Mouse (Mus musculus): ENCODE data around the gene Cyb5r3. TPM values are rescaled to one million over a fixed set of nuclear protein-coding genes. Genes with fewer than 3 reads are reported as not detected.

Cyb5r3 gene
- total RNA-seq (2022): 100 to 1,000 TPM in 2 of 4 experiments, 10 to 100 TPM in 2; 81.4 to 113 (median 96.2) TPM

DNA sequence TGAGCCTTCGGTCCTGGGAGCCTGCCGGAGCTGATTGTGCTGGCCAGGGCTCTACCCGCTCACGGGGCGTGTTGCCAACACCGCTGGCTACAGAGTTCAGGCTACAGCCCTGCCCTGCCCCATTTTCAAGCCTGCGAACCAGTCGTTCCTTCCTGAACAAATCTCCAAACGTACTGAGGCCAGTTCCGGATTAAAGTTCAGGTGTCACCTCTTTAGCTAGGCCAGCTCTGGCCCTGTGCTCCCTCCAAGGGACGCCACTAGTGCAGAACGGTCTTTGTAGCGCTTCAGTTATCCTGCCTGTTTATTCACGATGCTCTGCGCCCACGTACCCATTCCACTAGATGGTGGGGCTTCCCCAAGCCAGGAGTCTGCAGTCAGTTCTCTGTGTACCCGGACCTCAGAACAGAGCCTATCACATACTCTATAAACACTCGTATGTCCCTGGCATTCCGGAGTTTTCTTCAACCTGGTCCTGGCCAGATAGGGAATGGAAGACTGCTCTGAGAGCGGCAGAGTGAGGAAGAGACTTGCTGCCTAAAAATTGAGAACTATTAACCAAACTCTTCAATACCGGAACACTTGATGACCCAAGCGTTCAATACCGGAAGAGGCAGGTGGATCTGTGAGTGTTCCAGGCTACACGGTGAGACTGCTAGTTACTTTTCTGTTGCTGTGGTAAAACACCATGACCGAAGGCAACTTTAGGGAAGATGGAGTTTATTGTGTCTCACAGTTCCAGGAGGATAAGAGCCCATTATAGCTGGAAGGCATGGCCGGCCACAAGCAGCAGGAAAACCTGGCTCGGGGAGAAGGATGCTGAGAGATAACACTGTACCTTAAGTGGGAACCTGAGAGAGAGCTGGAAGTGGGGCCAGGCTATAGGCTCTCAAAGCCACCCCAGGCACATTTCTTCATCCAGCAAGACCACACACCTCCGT, at the start of gene Cyb5r3:
TSS of gene Cyb5r3 (minus strand) at position 101 of the 938 bp plus-strand sequence.
- DNase-seq (ENCODE audit: low spot score): no peak

GRCm38 (mm10) chr15:83221721-83222120, 49.3 kb upstream of the Cyb5r3 start:
- no peak for DNase-seq (ENCODE audit: low spot score)

DNA sequence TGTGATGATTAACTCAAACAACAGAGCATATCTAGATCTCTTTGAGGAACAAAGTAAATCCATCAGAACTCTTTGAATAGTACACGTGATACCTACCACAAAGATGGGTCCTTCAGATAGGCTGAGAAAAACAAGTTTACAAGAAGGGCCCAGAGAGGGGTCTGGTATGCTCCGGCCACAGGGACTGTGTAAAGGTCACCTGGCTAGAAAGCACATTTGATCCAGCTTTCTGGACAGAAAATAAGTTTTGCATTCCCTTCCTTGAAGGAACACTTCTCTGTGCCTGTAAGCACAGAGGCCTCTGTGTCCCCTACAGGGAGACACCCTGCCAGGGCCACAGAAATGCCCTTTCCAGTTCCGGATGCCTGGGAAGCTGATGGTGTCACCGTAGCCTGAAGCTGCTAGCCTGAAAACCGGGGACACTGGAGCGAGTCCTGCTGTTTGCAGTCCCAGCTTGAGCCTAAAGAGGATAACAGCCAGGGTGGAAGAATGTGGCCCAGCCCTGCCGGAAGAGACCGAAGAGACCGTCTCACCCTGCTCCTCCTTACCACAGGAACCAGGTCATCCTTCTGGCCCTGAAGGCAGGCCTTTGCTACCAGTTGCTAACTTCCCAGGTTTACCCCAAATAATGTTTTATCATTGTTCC, 48.1 kb upstream of the Cyb5r3 start:
- no peak for DNase-seq (ENCODE audit: low spot score)

DNA sequence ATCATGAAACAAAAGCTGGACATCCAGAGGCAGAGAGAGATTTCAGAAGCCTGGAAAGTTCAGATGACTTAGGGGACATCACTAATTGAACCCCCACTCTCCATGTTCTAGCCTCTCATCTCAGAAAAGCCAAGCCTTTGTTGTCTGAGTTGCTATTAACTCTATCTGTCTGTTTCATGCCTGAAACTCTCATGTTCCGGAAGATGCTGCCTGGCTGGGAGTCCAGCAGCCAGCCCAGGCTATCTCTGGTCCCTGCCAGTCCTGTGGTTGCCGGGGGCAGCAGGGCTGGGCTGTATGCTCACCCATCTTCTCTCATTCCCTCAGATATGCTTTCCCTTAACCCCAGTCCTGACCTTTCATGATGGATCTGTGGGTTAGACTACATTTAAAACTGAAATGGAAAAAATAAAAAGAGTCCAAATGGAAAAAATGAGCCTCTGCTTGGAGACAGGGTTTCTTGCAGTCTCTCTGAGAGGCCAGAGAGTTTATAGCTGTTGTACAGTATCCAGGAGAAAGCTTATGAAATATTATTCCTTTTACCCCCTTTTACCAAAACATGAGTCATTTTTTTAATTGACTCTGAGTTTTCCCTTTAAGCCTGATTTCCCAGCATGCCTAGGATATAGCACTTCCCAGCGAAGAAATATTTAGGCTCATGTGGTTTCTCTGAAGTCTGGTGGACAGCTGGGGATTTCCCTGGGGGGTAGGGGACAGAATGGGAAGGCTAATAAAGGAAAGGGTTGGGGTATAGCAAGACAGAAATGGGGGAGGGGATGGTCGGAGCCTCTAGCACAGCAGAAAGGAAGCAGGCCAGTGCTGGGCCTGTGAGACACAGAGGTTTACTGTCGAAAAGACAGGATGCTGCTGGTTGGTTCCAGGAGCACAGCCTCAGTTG, 43.2 kb upstream of the Cyb5r3 start:
- DNase-seq (ENCODE audit: low spot score): no peak

DNA sequence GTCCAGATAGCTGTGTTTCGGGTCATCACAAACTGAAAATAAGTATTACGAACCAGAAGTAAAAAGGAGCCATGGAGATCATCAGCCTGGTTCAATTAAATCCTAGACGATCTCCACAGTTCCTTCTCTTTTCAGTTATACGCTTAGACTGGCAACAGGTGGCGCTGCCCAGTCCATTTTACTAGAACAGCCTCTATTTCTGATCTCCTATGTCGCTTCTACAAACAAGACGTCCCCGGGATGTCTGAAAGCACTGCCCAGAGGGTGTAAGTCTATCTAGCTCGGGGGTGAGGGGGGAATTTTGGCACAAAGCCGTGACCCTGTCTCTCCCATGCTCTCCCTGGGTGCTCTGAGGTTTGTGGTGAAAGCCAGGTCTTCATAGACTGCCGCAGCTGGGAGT, 37.8 kb upstream of the Cyb5r3 start:
- peak; percentile 77 for DNase-seq (ENCODE audit: low spot score)

GRCm38 (mm10) chr15:83209719-83210118, 37.3 kb upstream of the Cyb5r3 start:
- DNase-seq (ENCODE audit: low spot score): no peak

- DNase-seq (ENCODE audit: low spot score): no peak
Observed at GRCm38 (mm10) chr15:83209092-83209695, 36.8 kb upstream of the Cyb5r3 start.

GRCm38 (mm10) chr15:83204731-83205451, 32.5 kb upstream of the Cyb5r3 start:
- peak; percentile 74 for DNase-seq (ENCODE audit: low spot score)

- DNase-seq (ENCODE audit: low spot score): no peak
Observed at GRCm38 (mm10) chr15:83202412-83202811, 30.0 kb upstream of the Cyb5r3 start.

DNA sequence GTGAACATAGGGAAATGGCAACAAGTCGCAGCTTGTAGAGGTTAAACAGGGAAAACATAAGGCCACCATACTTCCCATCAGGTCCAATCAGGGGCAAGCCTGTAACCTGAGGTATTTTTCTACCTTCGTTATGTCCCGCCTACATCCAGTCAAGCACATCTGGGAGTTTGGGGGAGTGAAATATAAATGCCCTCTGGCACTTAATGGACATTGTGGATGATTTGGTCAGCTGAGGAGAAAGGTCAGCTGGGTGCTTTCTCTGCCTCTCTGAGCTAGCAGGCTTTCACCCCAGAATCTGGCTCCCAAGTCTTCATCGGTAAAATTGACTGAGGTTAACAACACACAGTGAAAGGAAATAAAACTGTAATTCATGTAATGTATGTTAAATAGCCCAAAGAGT, 21.0 kb upstream of the Cyb5r3 start:
- no peak for DNase-seq (ENCODE audit: low spot score)

DNA sequence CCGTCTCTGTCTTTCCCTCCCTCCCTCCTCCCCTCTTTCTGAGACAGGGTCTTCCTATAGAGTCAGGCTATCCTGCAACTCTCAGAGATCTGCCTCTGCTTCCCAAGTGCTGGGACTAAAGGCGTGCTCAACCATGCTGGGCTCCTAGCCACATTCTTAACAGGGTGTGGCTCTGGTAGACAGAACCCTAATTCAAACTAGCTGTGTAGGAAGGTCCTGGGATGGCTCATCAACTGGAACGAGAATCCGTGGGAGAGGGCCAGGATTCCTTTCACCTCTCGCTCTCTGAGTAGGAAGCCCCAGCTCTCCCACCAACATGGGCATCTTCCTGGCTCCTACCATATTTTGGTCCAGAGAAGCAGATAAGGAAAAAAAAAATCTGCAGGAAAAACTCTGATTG, 10.0 kb upstream of the Cyb5r3 start:
- DNase-seq (ENCODE audit: low spot score): no peak

DNA sequence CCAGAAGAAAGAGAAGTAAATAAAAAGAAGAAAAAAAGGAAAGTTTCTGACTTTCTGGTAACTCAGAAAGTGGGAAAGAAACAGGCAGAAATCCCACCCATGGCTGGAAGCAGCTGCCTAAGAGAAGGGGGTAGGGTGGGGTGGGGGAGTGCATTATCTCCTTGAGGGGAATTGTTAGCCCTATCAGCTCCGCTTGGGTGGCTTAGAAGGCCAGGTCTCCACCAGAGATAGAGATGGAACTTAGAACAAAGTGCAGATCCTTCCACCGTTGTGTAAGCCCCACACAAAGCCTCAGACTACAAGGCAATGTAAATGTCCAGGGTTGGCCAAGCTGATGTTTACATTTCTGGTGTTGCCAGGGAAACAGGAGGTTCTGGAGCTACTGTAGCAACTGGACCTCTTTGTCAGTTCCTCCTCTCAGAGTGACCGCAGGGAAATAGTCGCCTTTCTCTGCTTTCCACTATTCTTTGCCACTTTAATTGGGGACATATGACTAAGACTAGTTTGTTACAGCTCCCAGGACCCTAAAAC, 9.5 kb upstream of the Cyb5r3 start:
- DNase-seq (ENCODE audit: low spot score): no peak

- DNase-seq (ENCODE audit: low spot score): no peak
Observed at GRCm38 (mm10) chr15:83180004-83180403, 7.6 kb upstream of the Cyb5r3 start.

DNA sequence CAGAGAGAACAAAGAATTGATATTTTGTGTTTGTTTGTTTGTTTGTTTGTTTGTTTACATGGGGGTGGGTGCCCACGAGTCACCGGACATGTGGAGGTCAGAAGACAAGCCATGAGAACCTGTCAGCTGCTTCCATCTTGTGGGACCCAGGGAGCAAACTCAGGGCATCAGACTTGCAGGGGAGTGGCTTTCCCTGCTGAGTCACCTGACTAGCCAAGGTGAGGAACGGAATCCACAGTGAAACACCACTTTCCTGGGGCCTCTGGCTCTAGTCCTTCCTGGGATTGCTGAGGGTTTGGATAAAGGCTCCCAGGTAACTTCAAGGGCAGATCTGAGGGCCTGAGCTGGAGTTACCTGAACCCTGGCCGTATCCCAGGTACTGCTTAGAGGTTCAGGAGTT, 4.3 kb upstream of the Cyb5r3 start:
- no peak for DNase-seq (ENCODE audit: low spot score)

- no peak for DNase-seq (ENCODE audit: low spot score)
Observed at GRCm38 (mm10) chr15:83173914-83174884, 1.8 kb upstream of the Cyb5r3 start.

DNA sequence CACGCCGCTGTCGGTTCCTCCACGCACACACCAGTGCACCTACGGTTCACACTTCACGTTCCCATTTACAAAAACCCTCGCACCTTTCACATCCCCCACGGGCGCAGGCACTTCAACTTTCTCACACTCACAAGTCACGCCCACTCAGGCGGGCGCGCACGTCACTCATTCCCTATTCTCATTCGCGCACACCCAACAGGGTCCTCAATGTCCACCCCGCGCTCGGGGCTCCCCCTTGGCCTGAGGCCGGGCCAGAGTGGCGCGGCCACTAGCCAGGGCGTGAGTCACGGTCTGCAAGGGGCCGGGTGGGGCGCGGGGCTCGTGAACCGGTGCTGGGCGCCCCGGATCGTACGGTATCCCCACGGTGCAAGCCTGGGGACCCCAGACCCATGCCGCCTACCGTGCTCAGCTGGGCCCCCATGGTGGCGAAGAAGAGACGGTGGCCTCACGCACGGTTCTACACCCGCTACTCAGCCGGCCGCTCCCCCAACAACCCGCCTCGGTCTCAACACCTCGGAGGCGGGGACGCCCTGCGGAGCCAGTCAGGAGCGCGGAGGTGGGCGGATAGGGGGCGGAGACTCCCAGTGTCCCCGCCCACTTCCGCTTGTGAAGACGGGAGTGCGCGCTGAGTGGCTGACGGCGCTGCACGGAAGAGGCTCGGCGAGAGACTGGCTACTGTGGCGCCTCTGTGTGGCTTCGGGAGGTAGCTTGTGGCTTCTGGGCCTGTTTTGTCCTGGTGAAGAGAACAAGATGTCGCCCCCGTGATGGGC, 495 bp downstream of the Cyb5r3 start:
- peak; percentile 94 for DNase-seq (ENCODE audit: low spot score)

DNA sequence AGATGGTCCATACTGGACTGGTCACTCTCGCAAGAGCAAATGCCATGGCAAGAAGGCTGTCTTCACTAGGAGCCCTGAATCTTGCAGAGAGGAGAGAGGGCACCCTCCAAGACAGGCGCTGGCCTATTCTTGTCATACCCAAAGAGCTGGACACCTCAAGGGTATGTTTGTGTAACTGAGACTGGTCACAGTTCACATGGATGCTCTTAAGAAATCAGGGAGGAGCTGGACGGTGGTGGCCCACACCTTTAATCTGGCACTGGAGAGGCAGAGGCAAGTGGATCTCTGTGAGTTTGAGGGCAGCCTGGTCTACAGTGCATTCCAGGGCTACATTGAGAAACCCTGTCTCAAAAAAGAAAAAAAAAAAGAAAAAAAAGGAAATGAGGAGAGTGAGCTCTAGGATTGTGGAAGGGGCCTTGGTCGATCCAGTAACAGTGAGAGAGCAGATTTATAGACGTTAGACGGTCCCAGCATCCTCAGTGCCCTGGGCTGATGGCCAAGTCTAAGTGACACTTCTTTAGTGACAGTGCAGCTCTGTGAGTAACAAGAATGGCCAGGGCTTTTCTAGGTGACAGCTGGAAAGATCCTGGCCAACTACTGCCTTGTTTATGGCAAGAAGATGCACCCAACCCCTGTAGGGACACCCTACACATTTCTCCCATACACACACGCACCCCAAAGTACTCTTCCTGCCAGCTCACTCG, 1.3 kb downstream of the Cyb5r3 start:
- DNase-seq (ENCODE audit: low spot score): no peak
